Mouse (Mus musculus): ENCODE data around the gene Cxcr4. TPM values are rescaled to one million over a fixed set of nuclear protein-coding genes. Genes with fewer than 3 reads are reported as not detected.

Cxcr4 gene
- 621 TPM for total RNA-seq (2023)

GRCm38 (mm10) chr1:128592211-128592741 lies at the start of gene Cxcr4:
TSS of gene Cxcr4 (minus strand) at chr1:128592293.

Other genes starting within 250 kb of the Cxcr4 start
- 47.7 TPM for gene Mcm6, start 232.6 kb downstream of the Cxcr4 start, total RNA-seq (2023)
- gene Dars, start 174.9 kb downstream of the Cxcr4 start, total RNA-seq (2023) = 64.3 TPM

Measured in CD4-positive naive resting alpha-beta T cell, adult 57 days (primary cell).